Mouse (Mus musculus) layer of hippocampus, postnatal 36 days (tissue): ENCODE measurements at regions not wholly inside any gene's neighbourhood (a gene's known extent, or its start where the extent isn't known, plus 50 kb on each side); places are given as distances from the start of the nearest gene placed in this dataset.

Experiments used
- DNase-seq, 2 experiments: peaks; one replicate each; pipeline ENCODE4 v3.0.0; 2022

GRCm38 (mm10) chr17:75894934-75895333 lies 343.2 kb upstream of the Fam98a start:
- DNase-seq, result no peak

GRCm38 (mm10) chr17:75893559-75893958 lies 341.8 kb upstream of the Fam98a start:
- DNase-seq, result no peak

DNA sequence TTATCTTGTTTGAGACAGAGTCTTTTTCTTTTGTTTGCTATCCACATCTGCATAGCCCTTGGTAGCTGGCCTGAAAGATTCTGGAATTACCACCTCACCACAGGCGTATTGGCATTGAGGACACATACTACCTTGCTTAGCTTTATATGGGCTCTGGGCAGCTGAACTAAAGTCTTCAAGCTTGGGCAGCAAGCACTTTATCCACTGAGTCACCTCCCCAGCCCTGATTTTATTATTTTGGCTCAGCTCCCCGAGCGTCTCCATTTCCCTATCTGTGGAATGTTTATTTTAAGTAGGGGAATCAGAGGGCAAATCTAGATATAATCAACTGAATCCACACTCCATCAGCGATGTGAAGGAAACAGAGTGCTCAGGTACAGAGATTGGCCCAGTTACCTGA lies 340.4 kb upstream of the Fam98a start:
- no peak for DNase-seq

GRCm38 (mm10) chr17:75891564-75891963 lies 339.8 kb upstream of the Fam98a start:
- DNase-seq, result no peak

DNA sequence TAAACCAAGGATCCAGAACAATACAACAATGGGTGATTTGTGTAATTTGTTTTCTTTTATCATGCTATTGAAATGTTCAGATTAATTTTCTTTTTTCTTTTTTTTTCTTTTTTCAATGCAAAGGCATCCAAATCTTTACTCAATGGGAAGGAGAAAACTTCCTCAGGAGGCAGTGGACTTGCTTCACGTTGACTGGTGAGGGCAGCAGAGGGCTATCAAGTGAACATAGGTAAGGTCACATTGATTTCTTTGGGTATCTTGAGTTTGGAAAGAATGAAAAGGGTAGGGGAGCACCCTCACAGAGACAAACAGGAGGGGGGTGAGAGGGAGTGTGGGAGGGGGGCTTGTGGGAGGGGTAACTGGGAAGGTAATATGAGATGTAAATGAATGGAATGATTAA lies 326.1 kb upstream of the Fam98a start:
- DNase-seq, result no peak

DNA sequence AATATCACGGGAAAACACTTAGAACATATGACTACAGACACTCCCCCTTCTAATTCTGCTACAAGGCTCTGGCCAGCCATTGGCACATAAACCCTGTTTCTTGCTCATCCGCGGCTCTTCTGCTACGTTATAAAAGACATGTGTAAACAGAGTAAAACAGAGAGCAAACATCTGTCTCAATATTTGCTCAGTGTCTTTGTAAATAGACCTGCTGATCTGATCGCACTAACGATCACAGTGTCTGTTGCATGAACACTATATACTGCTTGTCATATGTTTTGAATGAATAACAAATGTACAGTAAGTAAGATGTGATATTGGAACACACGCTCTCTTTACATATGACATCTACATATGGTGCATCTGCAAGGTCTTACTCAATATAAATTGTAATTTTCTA lies 325.1 kb upstream of the Fam98a start:
- no peak for DNase-seq

- DNase-seq, result no peak
Observed at GRCm38 (mm10) chr17:75874535-75874934, 322.8 kb upstream of the Fam98a start.

GRCm38 (mm10) chr17:75870492-75870891 lies 318.7 kb upstream of the Fam98a start:
- peak; percentile 30 to 44 for DNase-seq

- DNase-seq, result no peak
Observed at GRCm38 (mm10) chr17:75857015-75857414, 305.3 kb upstream of the Fam98a start.

DNA sequence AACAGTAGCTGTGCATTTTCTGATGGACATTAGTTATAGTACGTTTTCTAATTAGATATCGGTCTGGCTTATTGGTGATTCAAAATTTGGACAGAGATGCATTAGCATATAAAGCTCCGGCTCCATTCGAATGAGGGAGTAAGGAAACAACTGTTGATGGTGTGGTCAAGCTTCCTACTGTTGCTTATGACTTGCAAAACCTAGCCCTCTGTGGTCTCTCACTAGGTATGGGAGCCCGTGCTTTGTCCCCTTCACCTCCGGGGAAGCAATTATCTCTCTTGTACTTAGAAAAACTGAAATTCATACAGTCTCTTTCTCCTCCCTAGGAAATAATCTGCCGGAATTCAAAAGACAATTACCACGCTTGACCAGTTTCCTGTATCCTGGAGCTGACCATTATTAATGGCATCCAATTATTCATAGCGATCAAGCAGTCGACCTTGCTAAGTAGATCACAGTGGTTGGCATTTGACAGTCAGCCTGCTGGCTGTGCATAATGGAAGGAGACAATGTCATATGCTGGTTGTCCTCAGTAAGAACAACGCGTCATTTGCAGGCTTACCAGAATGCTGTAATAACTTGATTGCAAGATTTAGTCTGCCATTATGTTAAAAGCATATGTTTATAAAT lies 264.4 kb upstream of the Fam98a start:
- no peak for DNase-seq

- no peak for DNase-seq
Observed at GRCm38 (mm10) chr17:75812163-75812562, 260.4 kb upstream of the Fam98a start.

GRCm38 (mm10) chr17:75808524-75809326 lies 257.0 kb upstream of the Fam98a start:
- DNase-seq, result no peak

GRCm38 (mm10) chr17:75808025-75808424 lies 256.3 kb upstream of the Fam98a start:
- no peak for DNase-seq

DNA sequence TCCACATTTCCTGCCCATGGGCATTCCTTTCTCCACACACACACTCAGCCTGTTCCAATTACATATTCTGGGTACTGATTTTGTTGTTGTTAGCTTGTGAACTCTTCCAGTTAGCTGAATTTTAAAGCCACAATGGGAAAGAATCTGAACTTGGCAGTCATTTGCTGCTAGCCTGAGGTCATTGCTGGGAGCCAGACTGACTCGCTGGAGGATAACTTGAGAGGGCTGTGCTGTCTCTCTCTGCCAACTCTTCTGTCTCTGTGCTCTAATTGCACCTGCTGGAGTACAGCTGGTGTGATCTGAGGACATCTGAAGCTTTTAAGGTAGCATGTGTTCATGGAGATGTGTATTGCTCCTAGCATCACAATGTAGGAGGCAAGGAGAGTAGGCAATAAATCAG lies 252.6 kb upstream of the Fam98a start:
- no peak for DNase-seq

- no peak for DNase-seq
Observed at GRCm38 (mm10) chr17:75796380-75796779, 244.6 kb upstream of the Fam98a start.

- no peak for DNase-seq
Observed at GRCm38 (mm10) chr17:75795772-75796171, 244.0 kb upstream of the Fam98a start.

- DNase-seq, result no peak
Observed at GRCm38 (mm10) chr17:75779770-75780169, 228.0 kb upstream of the Fam98a start.

GRCm38 (mm10) chr17:75776611-75777010 lies 224.9 kb upstream of the Fam98a start:
- DNase-seq, result no peak

- no peak for DNase-seq
Observed at GRCm38 (mm10) chr17:75775518-75775917, 223.8 kb upstream of the Fam98a start.

DNA sequence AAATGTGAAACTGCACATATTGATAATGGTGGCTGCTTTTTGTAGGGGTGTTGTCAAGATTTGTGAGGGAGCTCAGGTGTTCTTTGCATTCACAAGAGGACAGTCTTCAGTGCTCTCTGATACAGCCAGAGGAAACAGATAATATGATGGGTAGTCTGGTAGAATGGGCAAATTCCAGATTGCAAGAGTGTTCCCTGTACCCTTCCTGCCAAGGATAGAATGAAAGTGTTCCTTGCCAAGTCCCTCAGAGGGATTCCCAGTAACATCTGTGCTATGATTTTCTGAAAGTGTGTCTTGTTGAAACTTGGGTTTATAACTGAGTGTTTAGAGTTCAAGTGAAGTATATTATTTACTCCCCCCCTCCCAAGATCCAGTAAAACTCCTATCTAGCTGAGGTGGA lies 221.1 kb upstream of the Fam98a start:
- DNase-seq, result no peak

DNA sequence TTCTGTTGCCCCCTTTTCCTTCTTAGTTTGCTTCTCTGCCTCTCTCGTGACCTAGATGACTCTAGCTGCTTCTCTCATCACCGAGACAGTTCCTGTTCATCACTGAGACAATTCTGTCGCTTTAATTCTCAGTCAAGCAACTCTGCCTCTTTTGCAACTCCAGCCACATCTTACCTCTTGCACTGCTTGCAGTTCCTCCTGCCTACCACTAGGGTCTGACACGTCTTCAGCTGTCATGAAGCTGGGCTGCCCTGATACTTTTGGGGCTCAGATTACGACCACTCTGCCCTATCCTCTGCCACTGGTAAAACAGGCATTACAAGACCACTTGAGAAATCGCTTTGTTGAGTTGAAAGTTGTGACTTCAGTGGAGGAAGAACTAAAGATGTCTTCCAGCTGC lies 216.9 kb upstream of the Fam98a start:
- DNase-seq, result no peak

DNA sequence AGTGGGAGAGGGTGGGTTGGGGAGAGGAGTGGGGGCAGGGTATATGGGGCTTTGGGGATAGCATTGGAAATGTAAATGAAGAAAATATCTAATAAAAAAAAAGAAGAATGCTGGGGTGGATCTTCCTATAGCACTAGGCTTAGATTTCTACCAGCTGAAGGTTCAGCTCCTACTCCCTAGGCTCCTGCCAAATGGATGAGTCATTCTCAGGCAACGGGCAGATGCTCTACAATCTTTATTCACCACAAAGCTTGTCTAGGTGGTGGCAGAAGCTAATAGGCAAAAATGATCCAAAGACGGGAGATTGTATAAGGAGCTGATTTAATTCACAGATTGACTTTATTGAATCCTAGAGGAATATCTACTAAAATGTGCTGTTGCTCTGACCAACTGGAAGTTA lies 211.6 kb upstream of the Fam98a start:
- DNase-seq, result peak; percentile 12 to 35

DNA sequence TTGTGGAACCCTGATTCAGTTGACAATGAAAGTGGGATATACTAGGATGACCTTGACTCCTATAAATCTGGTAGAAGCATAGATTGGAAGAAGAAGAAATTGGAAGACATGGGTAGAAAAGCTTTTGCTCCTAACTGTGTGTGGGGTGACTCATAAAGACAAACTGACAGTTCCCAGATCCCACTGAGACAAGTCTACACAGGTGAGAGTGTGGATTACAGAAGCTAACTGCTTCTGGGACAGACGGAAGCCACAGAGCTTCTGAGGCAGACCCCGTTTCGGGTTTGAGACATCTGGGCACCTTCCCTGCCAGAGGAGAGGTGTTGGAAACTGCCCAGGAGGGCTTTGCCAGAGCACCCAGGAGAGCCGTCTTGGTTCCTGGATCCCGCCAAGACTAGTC lies 204.7 kb upstream of the Fam98a start:
- DNase-seq, result no peak

DNA sequence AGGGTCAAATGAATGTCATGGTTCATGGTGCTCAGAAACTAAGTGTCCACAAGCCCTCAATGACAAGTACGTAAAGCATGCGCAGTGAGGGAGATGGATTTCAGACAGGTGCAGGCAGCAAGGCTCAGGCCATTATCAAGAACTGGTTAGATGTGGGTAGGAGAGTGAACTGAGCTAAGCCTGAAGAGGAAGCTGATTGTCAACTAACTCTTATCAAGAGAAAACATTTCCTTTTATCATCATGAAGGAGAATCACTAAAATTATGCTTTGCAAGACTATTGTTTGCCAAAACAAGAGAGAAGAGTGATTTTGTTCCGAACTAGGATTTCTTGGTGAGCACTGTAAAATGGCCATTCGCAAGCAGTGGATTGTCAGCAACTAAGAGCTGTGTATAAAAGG lies 164.7 kb upstream of the Fam98a start:
- no peak for DNase-seq
